7 mouse cellular contexts compared by ENCODE assay signal in genomic region chr5:142816811-142817523, GRCm38 (mm10). TPM values are rescaled to one million over a fixed set of nuclear protein-coding genes. Genes with fewer than 3 reads are reported as not detected.
DNase-seq lines count a peak whose midpoint lies in the region; ATAC-seq lines count a peak whose summit lies in the region.

No protein-coding gene starts in this region.

- H3K9me3 ChIP-seq in intestine, embryonic 14.5 days (ENCODE audit: control insufficient read depth, low read length): no peaks in the 10 kb centered on the region
- H3K9me3 ChIP-seq in midbrain, embryonic 12.5 days: no peaks in the 10 kb centered on the region

- peak; percentile 40 for ATAC-seq in activated CD4-positive, CD25-positive, alpha-beta regulatory T cell, adult 4 months
- no peak for ATAC-seq in intestine, embryonic 14.5 days (replicated peaks; ENCODE audit: low FRiP score, low TSS enrichment, low read depth)
- ATAC-seq in midbrain, embryonic 12.5 days (ENCODE audit: low FRiP score, low read depth): no peak

- peak overlapping the region; percentile 100 for H3K27ac ChIP-seq in intestine, embryonic 14.5 days (ENCODE audit: low read depth)
- H3K27ac ChIP-seq in midbrain, embryonic 12.5 days (replicated peaks): peak overlapping the region; percentile 100

- no peaks in the 10 kb centered on the region for H3K36me3 ChIP-seq in intestine, embryonic 14.5 days (ENCODE audit: control insufficient read depth, insufficient read depth, low read length)
- 0 out of 2 replicates have a peak, but pooled peaks cover 5% of the 10 kb centered on the region for H3K36me3 ChIP-seq in midbrain, embryonic 12.5 days

- H3K4me1 ChIP-seq in intestine, embryonic 14.5 days (replicated peaks; ENCODE audit: control insufficient read depth, insufficient read depth, low read length): peaks cover 17% of the 10 kb centered on the region
- peaks cover 17% of the 10 kb centered on the region for H3K4me1 ChIP-seq in midbrain, embryonic 12.5 days

- intact Hi-C loops in left cerebral cortex, postnatal 4 days (cut with DNase I): no loop called here

- DNase-seq in cerebellum, adult 9-10 months: peak; percentile 75
- peak; percentile 77 for DNase-seq in gastrocnemius, postnatal 25 days
- DNase-seq in intestine, embryonic 14.5 days (ENCODE audit: low spot score): peak; percentile 90
- peak; percentile 70 for DNase-seq in left cerebral cortex, postnatal 4 days
- peak; percentile 46 to 78 for DNase-seq in spleen, postnatal 4 days (ENCODE audit: low spot score in 2 of 2)

- H3K9ac ChIP-seq in intestine, embryonic 14.5 days (ENCODE audit: low read length): peak overlapping the region; percentile 100
- peak overlapping the region; percentile 100 for H3K9ac ChIP-seq in midbrain, embryonic 12.5 days (replicated peaks)

- WGBS in intestine, embryonic 14.5 days: under 1% methylated on average over 65 of the region's 71 CpGs
- 0% methylated on average over 52 of the region's 71 CpGs for WGBS in midbrain, embryonic 12.5 days

- H3K4me3 ChIP-seq in intestine, embryonic 14.5 days (ENCODE audit: low read depth, low read length): peak overlapping the region; percentile 65
- H3K4me3 ChIP-seq in midbrain, embryonic 12.5 days: peak overlapping the region; percentile 90

- H3K27me3 ChIP-seq in intestine, embryonic 14.5 days (replicated peaks; ENCODE audit: control insufficient read depth, insufficient read depth, low read length): no peaks in the 10 kb centered on the region
- H3K27me3 ChIP-seq in midbrain, embryonic 12.5 days: no peaks in the 10 kb centered on the region

- H3K4me2 ChIP-seq in intestine, embryonic 14.5 days (ENCODE audit: low read length): peak overlapping the region; percentile 98
- H3K4me2 ChIP-seq in midbrain, embryonic 12.5 days (replicated peaks): peak overlapping the region; percentile 94

RNA-seq across cellular contexts. Expression of gene Tnrc18, which starts 0.5 kb away (rescaled TPM):
- 1 to 10 TPM; 4.1 to 4.3 TPM for polyA plus RNA-seq in activated CD4-positive, CD25-positive, alpha-beta regulatory T cell, adult 4 months (2017; shearing (Covaris generic))
- 10 to 100 TPM; 25.2 to 31.6 TPM for total RNA-seq in gastrocnemius, postnatal 25 days (2021)
- polyA plus RNA-seq in intestine, embryonic 14.5 days (2014; fragmentation: Nextera tagmentation; extraction: Ambion mirVana): 31.3 TPM in 2 replicates
- total RNA-seq in left cerebral cortex, postnatal 4 days (2021): 100 to 1,000 TPM; 232 to 250 TPM
- polyA plus RNA-seq in midbrain, embryonic 12.5 days (2016; fragmentation: Nextera tagmentation; extraction: Ambion mirVana): 61.1 and 64.1 TPM in 2 replicates
